Mouse (Mus musculus) erythroblast, embryonic 14.5 days (primary cell): ENCODE data around the gene Xrcc6.

ENCODE experiments used
- GATA1 ChIP-seq: IDR thresholded peaks from 2 replicates; pipeline ENCODE4 v1.6.1; 2012; ENCODE audit warnings: low read length, inconsistent platforms, mixed read lengths
- TAL1 ChIP-seq: IDR thresholded peaks from 3 replicates; pipeline ENCODE4 v1.6.1; 2012; ENCODE audit warnings: low read length, inconsistent platforms, mixed read lengths

DNA sequence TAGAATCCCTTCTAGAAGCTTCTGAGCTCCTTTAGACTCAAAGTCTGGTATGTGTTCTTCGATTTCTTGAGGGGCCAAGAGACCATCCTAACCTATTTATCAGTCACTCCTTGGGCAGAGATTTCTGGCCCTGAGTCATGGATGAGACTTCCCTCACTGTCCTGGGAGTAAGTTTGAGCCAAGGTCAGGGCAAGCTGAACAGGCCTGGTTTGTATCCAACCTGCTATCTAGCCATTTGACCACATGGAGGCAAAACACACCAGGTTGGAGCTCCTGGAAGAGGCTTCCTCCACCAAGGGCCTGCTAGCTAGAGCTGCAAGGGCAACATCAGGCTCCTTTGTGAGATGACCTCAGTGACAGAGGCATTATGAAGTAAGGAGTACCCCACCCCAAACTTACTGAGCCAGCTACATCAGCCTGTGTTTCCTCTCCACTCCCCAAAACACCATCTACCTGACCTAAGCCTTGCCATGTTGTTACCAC lies 71.1 kb downstream of the Xrcc6 start, which contains the start of gene 4930407I10Rik:
- TF ChIP-seq GATA1 (no peak), TAL1 (no peak)
